Mouse (Mus musculus) heart, postnatal 14 days (tissue): Measurements from ENCODE around the gene Gm44502. TPM values are rescaled to one million over a fixed set of nuclear protein-coding genes. Genes with fewer than 3 reads are reported as not detected.
A peak's percentile ranks its signal among the peaks of the same experiment; 100 is the strongest.

Source experiments
- DNase-seq, 2 experiments: peaks; one replicate each; pipeline ENCODE4 v3.0.0; 2021 to 2022
- intact Hi-C: fragments of 180-260 bp; cut with DNase I; formaldehyde crosslinking; loops from one replicate; pipeline ENCODE4 v1.15.1; 2025
- long read RNA-seq, 2 experiments: library from polyadenylated mRNA; stranded (forward); transcript quantifications; one replicate each; pipeline ENCODE4 v2.0.0; 2021
- total RNA-seq, 2 experiments: library from RNA; stranded (reverse); gene quantifications; 2 replicates each; pipeline ENCODE4 v1.2.3; 2021

The Gm44502 gene
- 10 to 100 TPM; 11.0 to 14.6 TPM for total RNA-seq
- long read RNA-seq, experiment 1, partial matches to known transcripts, result 2 of 3 reads
- long read RNA-seq, experiment 1, other reads (novel, unspliced or antisense), result 1 of 3 reads
- long read RNA-seq, experiment 2, partial matches to known transcripts, result 24 of 27 reads
- long read RNA-seq, experiment 2, other reads (novel, unspliced or antisense), result 3 of 27 reads

DNA sequence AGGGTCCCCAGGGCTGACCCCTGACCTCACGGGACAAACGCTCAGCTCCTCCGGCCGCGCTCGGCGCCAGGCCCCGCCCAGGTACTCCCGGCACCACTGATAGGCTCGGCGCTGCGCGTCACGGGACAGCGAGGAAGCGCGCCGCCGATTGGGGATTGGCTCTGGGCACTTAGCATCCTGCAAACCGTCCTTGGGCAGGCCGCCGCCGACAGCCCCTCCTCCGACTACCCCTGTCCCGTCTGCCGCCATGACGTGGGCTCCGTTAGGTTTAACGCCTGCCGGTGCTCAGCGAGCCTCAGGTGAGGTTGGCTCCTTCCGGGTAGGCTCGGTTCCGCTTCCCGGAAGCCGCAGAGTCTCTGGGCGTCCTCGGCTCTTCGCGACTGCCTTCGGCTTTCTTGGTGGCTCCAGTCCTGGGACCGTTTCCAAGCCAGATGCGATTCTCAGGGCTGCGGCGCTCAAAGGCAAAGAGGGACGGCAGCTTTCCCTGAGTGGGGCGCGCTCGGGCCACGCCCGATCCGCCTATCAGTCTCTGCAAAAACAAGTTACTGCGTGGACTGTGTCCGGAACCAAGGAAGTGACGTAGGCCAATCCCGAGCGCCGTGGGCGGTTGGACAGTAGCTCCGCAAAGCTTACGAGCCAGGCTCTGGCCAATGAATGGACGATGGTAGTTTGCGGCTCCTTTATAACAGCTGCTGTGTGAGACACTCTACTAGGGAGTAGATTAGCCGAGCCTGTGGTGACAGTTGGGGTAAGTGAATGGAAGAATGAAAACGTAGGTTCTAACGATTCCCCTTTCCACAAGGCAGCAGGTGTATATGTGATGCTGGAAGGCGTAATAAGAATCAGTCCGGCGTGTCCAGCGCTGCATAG lies at the start of gene Gm44502, which contains the start of the genes C730034F03Rik and Chkb:
Gene Gm44502 (minus strand): TSS at position 345 of the 870 bp plus-strand sequence.
Gene C730034F03Rik (plus strand): TSS at position 238 of the 870 bp plus-strand sequence.
Gene Chkb (minus strand): TSS at position 557 of the 870 bp plus-strand sequence.
- DNase-seq, result peak; percentile 93 to 94
- intact Hi-C loops, result loop anchor here (2.0 kb wide), 1 partner anchor 51 kb away; the partner anchor contains the start of gene Odf3b

GRCm38 (mm10) chr15:89478622-89479021 lies 49.1 kb upstream of the Gm44502 start:
- intact Hi-C loops, result no loop called here
- DNase-seq, result no peak

GRCm38 (mm10) chr15:89477806-89478205 lies 48.3 kb upstream of the Gm44502 start:
- DNase-seq, result no peak
- intact Hi-C loops, result loop anchor here (2.0 kb wide), 1 partner anchor 21 kb away; the partner anchor contains the start of gene Shank3

- intact Hi-C loops, result loop anchor here (2.0 kb wide), 1 partner anchor 22 kb away; the partner anchor contains the start of gene Shank3
- DNase-seq, result peak; percentile 17 to 25
Measured at GRCm38 (mm10) chr15:89477091-89477491, 47.6 kb upstream of the Gm44502 start, which contains the start of gene Arsa. Gene Arsa (minus strand): TSS chr15:89477425.

DNA sequence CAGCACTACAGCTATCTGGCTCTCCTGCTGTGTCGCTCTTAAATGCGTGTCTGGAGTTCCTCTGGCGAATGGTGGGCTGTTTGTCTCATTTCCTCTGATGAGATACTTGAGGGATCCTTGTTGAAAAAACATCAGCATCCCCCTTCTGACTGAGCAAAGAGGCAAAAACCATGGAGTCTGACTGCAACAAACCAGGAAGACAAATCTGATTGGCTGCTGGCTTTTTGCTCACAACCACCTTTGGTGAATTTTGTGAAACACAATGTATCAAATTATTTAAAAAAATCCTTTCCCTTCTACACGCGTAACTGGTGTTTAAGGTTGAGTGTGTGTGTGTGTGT lies 46.9 kb upstream of the Gm44502 start:
- intact Hi-C loops, result loop anchor here (2.0 kb wide), 1 partner anchor 22 kb away; the partner anchor contains the start of gene Shank3
- no peak for DNase-seq

- intact Hi-C loops, result loop anchor here (2.0 kb wide), 1 partner anchor 23 kb away; the partner anchor contains the start of gene Shank3
- peak; percentile 94 to 95 for DNase-seq
Measured at GRCm38 (mm10) chr15:89475611-89476474, 46.3 kb upstream of the Gm44502 start.

DNA sequence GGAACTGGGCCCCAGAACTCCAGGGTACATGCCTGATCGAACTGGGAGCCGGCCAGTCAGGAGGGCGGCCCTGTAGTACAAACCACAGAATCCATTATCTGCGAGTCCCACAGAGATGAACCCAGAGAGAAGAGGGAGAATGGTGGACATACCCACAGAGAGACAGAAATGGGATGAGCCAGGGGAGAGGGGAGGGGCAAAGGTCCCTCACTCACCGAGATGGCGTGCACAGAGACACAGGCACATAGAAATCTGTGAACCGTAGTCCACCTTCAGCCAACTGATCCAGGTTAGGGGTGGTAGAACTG lies 45.8 kb upstream of the Gm44502 start:
- no peak for DNase-seq
- intact Hi-C loops, result no loop called here

DNA sequence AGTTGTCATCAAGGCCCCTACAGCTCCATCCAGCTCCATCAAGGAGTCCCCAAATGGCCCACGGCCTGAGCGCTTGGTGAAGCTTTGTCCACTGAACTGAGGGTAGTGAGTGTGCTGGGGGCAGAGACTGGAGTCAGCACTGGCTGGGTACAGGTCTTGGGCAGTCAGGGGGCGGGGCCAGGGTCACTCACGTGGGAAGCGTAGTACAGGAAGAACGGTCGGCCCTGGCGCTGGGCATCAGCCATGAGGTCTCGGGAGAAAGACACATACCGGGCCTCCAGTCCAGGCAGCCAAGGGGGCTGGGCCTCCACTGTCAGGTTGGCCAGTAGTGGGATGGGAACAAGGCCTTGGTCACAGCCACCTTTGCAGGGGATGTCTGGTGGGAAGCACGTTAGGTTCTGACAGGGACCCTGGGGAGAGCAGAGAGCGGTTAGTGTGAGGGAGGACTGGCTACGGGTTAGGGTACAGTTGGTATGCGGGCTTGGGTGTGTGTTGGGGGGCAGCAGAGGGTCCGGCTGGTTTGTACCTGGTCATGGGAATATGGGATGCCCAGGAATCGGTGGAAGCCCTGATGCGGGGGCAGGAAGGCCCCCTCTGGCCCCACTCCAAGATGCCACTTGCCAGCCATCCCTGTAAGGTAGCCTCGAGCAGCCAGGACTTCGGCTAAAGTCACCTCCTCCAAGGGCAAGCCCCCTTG lies 45.2 kb upstream of the Gm44502 start:
- no peak for DNase-seq
- intact Hi-C loops, result no loop called here

DNA sequence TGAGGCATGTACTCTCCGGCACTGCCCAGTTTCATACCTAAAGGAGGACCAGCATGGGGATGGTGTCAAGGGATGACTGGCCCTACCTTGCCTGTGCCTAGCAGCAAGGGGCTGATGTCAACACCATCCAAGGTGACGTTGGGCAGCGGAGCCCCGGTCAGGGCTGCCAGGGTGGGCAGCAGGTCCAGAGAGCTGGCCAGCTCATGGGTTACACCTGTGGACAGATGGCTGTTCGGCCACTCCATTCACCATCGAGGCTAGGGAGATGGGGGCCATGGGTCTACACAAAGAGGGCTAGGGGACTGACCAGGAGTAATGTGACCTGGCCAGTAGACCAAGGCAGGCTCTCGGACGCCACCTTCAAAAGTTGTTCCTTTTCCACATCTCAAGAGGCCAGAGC lies 44.4 kb upstream of the Gm44502 start:
- DNase-seq, result no peak
- intact Hi-C loops, result loop anchor here (2.0 kb wide), 1 partner anchor 31 kb away; no protein-coding TSS in a partner anchor

DNA sequence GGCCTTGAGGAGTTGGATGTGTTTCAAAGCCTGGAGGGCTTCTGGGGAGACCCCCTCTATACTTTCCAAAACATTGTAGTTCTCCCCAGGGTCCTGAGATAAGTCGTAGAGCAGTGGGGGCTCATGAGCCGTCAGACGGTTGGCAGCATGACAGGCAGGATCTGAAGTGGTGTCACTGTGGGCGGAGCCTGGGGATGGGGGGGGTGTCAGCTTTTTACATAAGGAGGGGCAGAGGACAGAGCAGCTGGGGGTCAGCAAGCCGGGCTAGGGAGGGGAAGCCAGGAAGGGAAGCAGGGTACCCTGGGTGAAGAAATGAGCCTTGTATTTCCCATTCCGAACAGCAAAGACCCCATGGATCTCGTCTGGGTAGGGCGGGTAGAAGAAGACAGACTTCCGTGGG lies 43.9 kb upstream of the Gm44502 start:
- DNase-seq, result no peak
- intact Hi-C loops, result loop anchor here (2.0 kb wide), 1 partner anchor 31 kb away; no protein-coding TSS in a partner anchor

- intact Hi-C loops, result no loop called here
- no peak for DNase-seq
Measured at GRCm38 (mm10) chr15:89471476-89471875, 42.0 kb upstream of the Gm44502 start.

DNA sequence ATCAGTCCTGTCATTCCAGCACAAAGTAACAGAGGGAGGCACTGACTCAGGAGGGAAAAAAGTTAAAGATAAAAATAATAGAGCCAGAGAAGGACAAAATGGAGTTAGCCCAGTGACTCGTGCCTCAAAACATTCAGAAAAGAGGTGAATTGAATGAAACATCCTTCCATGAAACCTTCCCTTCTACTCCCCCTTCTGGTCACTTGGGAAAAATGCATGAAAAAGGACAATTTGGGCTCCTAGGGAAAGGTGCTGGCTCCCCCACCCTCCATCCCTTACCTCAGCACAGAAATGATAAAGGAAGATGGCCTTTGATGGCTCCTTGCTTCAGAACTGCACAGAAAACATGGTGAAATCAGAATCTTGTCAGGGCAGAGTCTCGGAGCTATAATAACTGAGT lies 39.1 kb upstream of the Gm44502 start:
- intact Hi-C loops, result loop anchor here (5.0 kb wide), 1 partner anchor 91 kb away; the partner anchor contains the start of genes Odf3b and Tymp
- DNase-seq, result no peak

- DNase-seq, result no peak
- intact Hi-C loops, result loop anchor here (5.0 kb wide), 1 partner anchor 88 kb away; the partner anchor contains the start of genes Odf3b and Tymp
Measured at GRCm38 (mm10) chr15:89465052-89465451, 35.6 kb upstream of the Gm44502 start.

- peak in 1 of 2 experiments; percentile 41 for DNase-seq
- intact Hi-C loops, result no loop called here
Measured at GRCm38 (mm10) chr15:89463334-89464235, 34.1 kb upstream of the Gm44502 start.

DNA sequence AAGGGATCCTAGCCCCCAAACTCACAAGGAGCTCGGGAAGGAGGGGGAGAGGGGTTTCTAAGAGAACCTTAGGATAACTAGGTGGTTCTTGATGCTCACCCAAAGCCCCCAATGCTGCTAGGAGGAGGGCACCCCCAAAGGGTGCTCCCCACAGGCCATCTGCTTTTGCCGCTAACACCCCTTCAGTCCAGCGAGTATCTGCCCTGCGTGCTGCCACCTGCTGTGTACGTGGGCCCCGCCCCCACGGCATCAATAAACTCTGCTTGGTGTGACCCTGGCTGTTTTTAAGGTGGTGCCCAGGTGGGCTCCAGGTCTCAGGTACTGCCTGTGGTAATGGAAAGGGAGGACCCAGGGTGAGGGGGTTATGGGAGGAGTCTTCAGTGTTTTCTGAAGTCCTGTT lies 32.7 kb upstream of the Gm44502 start:
- intact Hi-C loops, result no loop called here
- no peak for DNase-seq

DNA sequence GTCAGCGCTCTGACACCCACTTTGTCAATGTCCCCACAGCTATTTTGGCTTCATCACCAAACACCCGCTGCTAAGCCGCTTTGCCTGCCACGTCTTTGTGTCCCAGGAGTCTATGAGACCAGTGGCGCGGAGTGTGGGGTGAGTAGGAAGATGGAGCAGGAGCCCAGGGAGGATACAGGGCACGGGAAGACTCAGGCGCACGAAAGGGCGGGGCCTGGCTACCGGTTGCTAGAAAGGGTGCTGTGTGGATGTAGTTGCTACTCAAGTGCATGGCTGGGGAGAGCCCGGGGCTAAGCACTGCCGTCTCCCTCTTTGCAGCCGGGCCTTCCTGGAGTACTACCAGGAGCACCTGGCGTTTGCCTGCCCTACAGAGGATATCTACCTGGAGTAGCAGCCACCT lies 31.8 kb upstream of the Gm44502 start:
- DNase-seq, result no peak
- intact Hi-C loops, result no loop called here

DNA sequence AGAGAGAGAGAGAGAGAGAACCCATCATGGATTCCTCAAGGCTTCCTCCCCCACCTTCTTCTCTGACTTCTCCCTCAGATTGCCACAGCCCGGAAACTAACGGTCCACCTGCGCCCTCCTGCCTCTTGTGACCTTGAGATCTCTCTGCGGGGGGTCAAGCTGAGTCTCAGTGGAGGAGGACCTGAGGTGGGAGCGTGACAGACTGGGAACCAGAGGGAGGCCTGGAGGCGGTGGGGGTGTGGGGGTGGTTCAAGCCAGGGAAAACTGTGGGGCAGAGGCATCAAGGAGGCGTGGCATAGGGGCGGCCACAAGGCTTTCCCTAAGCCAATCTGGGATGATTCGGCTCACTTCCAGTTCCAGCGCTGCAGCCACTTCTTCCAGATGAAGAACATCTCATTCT lies 30.8 kb upstream of the Gm44502 start:
- DNase-seq, result no peak
- intact Hi-C loops, result no loop called here

GRCm38 (mm10) chr15:89459821-89460220 lies 30.3 kb upstream of the Gm44502 start:
- intact Hi-C loops, result no loop called here
- DNase-seq, result no peak

GRCm38 (mm10) chr15:89458942-89459341 lies 29.4 kb upstream of the Gm44502 start:
- no peak for DNase-seq
- intact Hi-C loops, result no loop called here
